Mouse (Mus musculus) fat pad, adult 2 months (tissue): ENCODE results near the gene Acads.
"Not testable (repeated sequence)": the region's sequence is repeated elsewhere in the genome, so short reads cannot be mapped to it uniquely, and the experiment has no call there.

ENCODE experiments used
- DNase-seq: peaks from one replicate; pipeline ENCODE4 v3.0.0-alpha.2; 2011; ENCODE audit warnings: low read depth, low spot score; ENCODE audit errors: extremely low read depth

Acads gene

GRCm38 (mm10) chr5:115149675-115150459, 30.7 kb upstream of the Acads start:
- DNase-seq: no peak

DNA sequence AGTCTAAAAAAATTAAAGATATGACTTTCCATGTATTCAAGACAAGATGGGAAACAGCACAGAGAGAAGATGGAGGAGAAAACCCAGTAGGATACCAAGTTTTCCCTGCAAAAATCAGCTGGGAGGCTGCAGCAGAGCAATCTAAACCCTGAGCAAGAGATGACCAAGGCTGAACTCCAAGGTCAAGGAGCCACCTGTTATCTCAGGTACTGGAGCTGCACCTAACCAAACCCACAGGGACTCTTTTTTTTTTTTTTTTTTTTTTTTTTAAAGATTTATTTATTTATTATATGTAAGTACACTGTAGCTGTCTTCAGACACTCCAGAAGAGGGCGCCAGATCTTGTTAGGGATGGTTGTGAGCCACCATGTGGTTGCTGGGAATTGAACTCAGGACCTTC, 29.7 kb upstream of the Acads start:
- not testable (repeated sequence) for DNase-seq

DNA sequence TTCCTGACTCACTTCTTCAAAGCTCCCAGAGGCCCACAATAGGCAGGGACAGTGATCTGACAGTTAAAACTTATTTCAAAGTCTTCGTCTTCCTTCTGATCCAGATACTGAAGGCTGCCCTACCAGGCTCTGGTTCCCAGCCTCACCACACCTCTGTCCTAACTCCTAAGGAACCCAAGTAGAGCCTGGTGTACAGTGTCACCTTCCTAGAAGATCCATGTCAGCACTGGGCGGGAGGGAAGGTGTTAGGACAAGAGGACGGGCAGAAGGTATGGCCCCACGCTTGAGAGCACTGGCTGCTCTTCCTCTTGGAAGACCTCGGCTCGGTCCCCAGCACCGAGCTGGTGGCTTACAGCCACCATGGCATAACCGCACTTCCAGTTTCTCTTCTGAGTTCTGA, 29.2 kb upstream of the Acads start:
- no peak for DNase-seq

DNA sequence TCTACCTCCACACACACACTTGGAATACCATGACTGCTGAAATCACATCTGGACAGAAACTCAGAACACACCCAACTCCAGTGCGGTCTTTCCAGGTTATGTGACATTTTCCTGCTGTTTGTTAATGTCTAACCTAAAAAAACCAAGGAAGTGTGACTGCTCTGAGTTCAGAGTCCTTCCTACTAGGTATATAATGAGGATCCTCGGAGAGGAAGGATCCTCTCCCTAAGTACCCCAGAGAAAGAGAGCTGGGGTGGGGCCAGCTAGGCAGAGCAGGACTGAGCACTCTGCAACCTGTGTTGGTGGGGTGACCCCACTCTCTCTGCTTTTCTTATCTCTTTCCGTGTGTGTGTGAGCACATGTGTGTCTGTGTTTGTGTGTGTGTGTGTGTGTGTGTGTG, 28.2 kb upstream of the Acads start:
- DNase-seq: no peak

GRCm38 (mm10) chr5:115146747-115147130, 27.6 kb upstream of the Acads start:
- no peak for DNase-seq

- DNase-seq: no peak
Observed at GRCm38 (mm10) chr5:115145976-115146746, 27.0 kb upstream of the Acads start.

DNA sequence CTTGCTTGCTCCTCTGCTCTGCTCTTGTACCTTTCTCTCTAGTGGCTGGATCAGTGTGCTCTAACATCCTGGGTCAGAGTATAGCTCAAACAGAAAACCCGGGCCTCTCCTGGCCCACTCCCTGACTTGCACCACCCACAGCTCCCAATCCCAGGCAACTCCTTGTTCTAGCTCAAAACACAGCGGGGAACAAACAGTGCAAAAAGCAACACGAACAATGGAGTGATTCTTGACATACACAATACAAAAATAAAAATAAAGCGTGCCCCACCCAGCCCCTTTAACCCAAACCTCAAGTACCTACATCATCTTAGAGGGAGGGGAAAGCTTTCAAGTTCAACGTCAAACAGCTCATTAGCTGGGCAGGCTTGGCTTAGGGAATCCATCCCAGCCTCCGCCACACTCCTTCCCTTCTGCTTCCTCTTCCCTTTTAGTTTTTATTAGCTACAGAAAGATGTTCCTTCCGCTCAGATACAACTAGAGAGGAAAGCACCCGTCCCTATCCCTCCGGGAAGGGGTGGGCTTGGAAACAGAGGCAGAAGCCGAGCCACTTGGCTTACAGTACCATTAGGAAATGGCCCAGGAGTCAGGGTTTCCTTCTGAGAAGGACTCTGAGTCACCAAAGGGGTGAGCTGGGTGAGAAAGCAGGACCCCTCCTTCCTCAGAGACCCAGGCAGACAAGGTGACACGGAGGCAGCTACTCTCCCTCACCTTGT, 26.3 kb upstream of the Acads start:
- DNase-seq: no peak

DNA sequence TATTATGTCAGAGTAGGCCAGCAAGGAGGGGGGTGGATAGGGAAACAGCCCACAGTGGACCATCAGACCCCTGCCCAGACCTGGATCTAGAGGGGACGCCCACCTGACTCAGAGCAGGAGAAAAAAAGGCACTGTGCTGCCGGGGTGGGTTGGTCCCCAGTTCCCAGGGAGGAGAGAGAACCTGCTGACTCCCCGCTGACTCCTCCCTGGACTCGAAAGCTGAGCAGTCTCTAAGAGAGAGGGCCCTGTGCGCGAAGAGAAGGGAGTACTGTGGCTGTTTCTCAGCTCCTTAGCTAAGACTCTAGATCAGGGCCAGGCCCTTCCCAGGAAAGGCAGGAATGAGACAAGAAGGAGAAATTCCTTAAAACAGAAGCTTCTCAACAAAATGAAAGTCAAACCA, 25.3 kb upstream of the Acads start:
- DNase-seq: no peak

DNA sequence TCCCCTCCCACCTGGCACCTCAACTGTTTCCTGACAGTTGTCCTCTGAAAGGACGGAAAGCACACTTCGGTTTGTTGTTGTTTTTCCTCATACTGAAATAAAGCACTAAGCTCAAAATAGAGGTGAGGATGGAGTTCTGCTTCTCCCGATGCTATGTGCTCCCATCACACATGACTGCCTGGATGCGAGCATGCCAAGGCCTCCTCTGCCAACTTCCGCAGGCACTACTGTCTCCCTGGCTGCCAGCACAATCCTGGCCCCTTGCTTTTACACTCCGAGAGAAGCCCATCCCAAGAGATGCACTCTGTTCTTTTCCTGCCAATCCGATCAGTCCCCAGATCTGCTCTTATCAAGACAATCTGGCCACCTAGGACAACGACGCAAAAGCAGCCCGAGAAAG, 24.4 kb upstream of the Acads start:
- DNase-seq: no peak

DNA sequence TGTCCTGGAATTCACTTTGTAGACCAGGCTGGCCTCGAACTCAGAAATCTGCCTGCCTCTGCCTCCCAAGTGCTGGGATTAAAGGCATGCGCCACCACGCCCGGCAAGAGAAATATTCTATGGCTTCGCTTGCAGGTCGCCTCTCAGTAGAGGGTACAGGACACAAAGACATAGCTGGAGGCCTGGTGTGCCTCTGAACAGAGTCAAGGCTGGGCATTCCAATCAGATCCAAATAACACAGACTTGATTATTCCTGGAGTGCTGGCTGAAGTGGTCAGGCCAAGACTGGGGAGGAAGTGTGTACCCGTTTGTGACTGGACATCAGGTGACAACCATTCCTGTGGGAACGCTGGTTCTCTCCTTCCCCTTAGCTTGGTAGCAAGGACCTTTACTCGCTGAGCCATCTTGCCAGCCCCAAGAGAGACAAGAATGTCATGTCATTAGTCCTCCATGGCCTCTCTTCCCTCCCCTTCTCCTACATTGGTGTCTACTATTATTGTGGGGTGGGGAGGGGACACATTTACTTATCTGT, 23.1 kb upstream of the Acads start:
- no peak for DNase-seq

DNA sequence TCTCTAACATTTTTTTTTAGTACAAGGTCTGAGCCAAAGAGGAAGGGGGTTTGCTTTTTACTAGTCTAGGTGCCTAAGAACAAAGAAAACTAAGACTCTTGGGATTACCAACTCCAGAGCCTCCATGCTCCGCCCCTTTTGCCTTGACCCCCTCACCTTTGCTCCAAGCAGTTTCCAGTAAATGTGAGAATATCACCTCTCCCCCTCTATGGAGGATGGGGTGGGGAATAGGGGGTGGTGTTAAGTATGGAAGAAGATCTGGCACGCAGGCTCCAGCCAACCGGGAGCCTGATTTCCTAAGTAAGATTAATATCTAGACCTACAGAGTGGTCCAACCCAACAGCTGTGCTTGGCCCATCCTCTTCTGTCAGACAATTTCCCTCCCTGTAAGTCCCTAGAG, 21.6 kb upstream of the Acads start:
- DNase-seq: no peak

DNA sequence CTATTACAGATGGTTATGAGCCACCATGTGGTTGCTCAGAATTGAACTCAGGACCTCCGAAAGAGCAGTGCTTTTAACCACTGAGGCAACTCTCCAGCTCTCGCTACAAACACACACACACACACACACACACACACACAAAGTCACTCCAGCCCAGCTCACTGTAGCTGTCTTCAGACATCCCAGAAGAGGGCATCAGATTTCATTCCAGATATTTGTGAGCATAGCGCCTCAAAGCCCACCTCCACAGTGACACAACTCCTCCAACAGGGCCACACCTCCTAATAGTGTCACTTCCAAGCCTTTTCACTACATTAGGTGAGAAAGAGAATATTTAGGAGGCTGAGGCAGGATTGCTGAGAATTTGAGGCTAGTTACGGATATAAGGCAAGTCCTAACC, 20.0 kb upstream of the Acads start:
- no peak for DNase-seq

GRCm38 (mm10) chr5:115134234-115135165, 15.4 kb upstream of the Acads start, which contains the start of gene Unc119b:
Gene Unc119b, minus strand, starts transcription at chr5:115134975.
- DNase-seq: no peak

GRCm38 (mm10) chr5:115133358-115134066, 14.4 kb upstream of the Acads start:
- no peak for DNase-seq

- DNase-seq: no peak
Observed at GRCm38 (mm10) chr5:115132465-115132864, 13.3 kb upstream of the Acads start.

DNA sequence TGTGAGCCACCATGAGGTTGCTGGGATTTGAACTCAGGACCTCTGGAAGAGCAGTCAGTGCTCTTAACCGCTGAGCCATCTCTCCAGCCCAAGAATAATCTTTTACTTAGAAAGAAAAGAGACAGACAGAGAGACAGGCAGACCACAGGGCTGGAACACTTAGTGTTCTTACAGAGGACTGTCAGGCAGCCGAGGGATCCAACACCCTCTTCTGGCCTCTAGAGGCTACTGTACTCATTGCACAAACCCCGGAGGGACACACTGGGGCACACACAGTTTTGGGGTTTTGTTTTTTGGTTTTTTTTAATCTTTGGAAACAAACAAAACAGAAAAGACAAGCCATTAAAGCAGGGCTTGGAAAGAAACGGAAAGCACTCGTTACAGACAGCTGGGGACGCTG, 10.2 kb upstream of the Acads start:
- no peak for DNase-seq

- no peak for DNase-seq
Observed at GRCm38 (mm10) chr5:115127421-115128179, 8.5 kb upstream of the Acads start.

DNA sequence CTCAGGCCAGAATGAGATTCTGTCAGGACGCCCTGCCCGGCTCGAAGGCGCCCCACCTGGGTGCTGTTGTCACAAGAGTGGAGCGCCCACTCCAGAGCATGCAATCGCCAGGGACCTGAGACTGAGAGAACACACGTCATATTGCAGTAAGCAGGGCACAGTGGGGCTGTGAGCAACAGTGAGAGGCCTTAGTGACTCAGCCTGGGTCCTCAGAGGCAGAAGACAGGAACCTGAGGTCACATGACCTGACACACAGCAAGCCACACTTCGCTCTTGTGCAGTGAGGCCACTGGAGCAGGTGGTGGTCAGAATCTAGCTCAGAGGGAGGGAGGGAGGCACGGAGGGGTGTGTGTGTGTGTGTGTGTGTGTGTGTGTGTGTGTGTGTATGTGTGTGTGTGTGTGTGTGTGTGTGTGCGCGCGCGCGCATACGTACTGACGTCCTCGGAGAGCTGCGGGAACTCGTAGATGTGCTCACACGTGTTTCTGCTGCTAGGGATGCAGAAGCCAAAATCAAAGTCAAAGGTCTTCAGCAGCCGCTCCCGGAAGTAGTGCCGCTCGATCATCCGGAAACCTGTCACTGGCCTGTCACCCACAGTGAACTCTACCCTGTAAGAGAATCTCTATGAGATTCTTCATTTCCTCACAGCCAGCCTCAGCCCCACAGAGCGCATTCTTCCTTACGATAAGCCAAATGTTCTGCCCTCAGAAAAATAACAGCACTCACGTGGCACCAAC, 7.6 kb upstream of the Acads start:
- DNase-seq: no peak
